Mouse (Mus musculus) cerebellum, postnatal 4 days (tissue): ENCODE data around the gene Arhgef40.
"Not testable (repeated sequence)": the region's sequence is repeated elsewhere in the genome, so short reads cannot be mapped to it uniquely, and the experiment has no call there.

Source experiments
- DNase-seq, 2 experiments: peaks; one replicate each; pipeline ENCODE4 v3.0.0; 2022; ENCODE audit warnings: low spot score in 2 of 2, mixed read lengths in 1 of 2

Arhgef40 gene

GRCm38 (mm10) chr14:52018248-52019050 is 33.9 kb downstream of the Arhgef40 start:
- no peak for DNase-seq

DNA sequence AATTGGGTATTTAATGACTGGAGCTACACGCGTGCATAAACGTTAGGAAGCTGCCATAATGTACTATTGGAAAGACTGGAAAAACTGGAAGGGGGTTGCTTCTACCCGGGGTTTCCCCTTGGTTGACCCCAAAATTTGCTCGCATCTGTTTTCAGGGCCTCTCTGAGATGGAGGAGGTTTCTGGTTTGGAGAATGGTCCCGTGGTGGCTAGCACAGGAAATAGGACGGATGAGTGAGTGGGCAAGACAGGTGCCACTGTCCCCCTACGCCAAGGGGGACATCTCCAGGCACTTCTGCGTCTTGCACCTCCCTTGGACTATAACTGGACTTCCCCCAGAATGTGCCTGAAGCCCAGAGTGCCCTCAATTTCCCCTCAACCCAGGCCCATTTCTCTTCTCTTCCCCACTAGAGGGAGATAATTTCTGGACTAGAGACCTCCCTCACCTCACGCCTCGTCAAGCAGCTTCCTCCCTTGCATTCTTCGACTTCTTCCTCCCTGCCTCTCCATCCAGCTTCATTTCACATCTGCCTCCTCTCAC is 34.6 kb downstream of the Arhgef40 start:
- no peak for DNase-seq

- DNase-seq, result peak; percentile 96
Measured at GRCm38 (mm10) chr14:52019590-52020340, 35.2 kb downstream of the Arhgef40 start.

DNA sequence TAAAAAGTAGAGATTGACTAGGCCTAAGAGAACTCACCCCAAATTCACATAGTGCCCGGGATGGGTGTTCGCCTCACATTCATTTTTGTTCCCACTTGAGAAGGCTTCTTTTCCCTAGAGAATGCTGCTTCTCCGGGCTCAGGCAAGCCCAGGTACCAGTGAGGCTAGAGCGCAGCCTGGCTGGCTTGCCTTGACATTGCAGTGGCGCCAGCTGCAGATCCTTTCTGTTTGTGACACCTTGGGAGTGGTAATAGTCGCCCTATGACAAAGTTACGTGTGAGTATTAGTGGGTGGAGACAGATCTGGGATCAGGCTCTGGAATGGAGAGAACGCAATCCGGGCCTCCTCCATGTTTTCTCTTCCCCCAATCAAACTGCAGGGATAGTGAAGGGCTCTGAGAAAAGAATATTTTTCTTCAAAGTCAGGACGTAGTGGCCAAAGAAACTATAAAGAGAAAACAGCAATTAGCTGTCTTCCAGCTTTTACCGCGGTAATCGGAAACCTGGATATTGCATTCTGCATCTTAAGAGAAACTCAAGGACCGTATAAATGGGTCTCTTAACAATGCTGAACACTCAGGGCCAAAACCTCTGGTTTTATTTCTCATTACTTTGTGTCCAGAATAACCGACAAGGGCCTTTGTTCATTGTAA is 36.1 kb downstream of the Arhgef40 start, which contains the start of gene Zfp219:
TSS of gene Zfp219 (minus strand) at position 248 of the 652 bp plus-strand sequence.
- DNase-seq, result peak in 1 of 2 experiments; percentile 56

- DNase-seq, result no peak
Measured at GRCm38 (mm10) chr14:52021138-52021529, 36.6 kb downstream of the Arhgef40 start.

DNA sequence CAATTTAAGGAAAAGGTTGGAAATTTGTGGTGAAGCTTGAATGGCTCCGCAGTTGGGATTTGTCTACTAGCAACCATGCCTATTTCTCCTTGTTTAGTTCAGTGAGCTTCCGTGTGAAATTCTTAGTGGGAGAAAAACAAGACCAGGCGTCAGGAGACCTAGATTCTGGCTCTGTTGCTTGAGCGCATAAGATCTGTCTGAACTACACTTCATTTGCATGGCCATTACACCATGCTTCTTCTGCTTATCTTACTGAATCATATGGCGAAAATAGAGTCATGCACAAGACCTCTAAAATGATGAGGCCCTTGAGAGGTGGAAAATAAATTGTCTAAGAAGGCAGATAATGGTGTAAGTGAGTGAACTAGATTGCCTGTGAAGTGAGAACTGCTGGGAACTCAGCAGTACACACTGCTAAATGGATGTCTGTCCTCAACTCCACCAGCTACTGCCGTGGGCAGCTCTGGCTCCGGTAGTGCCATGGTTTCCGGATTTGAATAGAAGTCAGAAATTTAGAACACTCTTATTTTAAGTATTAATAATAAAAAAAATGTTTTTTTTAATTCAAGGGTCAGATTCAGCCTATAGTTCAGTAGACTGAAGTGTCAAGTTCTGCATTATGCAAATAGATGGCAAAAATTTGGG is 37.2 kb downstream of the Arhgef40 start:
- no peak for DNase-seq

DNA sequence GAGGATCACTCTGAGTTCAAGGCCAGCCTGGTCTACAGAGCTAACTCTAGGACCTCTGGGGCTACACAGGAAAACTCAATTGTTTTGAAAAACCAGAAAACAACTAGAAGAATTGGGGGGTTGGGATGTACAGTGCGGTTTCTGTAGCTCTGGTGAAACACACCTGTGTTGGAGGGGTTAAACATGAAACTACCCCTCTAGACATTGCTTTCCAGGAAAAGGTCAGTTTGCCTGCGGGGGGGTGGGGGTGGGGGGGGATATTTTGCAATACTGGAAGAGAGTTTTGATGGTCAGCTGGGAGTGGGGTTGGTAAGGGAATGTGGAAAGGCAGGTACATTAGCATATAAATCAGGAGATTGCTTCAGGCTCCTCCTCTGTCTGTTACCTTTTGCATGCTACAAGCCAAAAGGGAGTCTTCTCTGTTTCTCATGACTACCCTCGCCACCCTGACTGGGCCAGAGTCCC is 37.8 kb downstream of the Arhgef40 start:
- DNase-seq, result no peak

DNA sequence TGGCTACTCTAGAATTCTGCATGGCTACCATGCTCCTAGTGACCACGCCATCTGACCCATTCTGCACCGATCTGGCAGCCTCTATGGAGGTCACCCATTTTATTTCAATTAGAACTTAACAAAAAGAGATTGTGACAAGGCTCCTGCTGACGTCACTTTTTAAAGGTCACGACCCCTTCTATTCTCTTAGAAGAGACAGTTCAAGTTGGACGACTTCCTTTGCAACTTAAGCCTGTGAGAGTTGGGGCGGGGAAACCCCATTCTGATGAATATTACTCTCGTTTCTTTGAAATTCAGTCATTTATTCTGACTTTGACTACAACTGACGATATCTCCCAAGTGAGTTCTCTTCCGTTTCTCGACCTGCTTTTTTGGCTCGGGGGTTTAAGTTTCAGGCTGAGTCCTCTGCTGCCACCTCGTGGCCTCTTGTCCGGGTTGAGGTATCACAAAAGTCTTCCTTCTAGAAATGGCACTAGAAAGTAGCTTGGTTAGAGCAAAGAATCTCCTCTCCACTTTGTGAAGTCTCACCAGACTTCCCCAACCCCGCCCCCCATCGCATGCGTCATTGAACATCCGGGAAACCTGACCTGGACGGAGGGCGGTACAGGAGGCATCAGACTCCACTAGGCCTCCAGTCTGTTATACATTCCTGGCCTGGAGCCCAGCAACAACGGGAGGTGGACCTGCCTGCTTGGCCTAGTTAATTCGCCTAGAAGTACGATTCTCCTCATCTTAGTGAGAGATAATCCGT is 38.4 kb downstream of the Arhgef40 start:
- peak; percentile 81 to 90 for DNase-seq

DNA sequence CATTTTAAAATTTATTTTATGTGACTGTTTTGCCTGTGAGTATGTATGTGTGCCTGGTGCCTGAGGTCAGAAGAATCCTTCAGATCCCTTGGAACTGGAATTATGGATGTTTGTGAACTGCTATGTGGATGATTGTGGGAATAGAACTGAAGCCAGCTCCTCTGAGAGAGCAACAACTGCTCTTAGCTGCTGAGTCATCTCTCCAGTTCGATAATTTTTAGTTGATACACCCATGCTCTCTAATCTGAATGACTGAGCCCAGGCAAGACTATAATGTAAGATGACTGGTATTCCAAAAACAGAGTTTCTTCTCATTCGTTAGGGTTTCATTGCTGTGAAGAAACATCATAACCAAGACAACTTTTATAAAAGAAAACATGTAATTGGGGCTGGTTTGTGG is 39.6 kb downstream of the Arhgef40 start:
- no peak for DNase-seq

GRCm38 (mm10) chr14:52026342-52026741 is 41.8 kb downstream of the Arhgef40 start:
- DNase-seq, result no peak

GRCm38 (mm10) chr14:52035926-52036325 is 51.4 kb downstream of the Arhgef40 start:
- no peak for DNase-seq

DNA sequence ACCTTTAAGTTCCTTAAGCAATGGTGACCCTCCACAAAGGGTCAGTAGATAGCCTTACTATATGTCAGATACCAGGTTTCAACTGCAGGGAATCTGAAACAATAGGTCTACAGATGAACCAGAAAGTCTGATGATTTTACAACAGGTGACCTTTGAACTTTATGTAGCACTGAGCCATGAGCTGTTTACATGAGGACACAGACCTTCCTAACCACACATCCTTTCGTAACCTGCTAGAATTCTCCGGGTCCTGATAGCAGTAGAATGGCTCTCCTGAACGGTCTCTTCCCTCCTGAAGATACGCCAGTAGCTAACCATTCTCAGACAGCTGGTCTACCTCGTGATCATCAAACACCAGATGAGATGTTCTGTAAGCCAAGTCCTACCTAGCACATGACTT is 54.8 kb downstream of the Arhgef40 start:
- no peak for DNase-seq

DNA sequence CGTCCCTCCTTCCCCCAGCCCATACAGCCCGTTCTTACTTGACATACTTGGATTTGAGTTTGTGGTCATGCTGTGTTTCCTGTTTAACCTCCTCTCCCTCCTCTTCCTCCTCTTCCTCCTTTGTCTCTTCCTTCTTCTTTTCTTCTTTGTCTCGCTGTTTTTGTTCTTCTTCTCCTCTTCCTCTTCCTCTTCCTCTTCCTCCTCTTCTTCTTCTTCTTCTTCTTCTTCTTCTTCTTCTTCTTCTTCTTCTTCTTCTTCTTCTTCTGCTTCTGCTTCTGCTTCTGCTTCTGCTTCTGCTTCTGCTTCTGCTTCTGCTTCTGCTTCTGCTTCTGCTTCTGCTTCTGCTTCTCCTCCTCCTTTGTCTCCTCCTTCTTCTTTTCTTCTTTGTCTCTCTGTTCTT is 57.8 kb downstream of the Arhgef40 start, which contains the start of gene Olfr221:
TSS of gene Olfr221 (minus strand) at position 101 of the 400 bp plus-strand sequence.
- DNase-seq, result not testable (repeated sequence)

DNA sequence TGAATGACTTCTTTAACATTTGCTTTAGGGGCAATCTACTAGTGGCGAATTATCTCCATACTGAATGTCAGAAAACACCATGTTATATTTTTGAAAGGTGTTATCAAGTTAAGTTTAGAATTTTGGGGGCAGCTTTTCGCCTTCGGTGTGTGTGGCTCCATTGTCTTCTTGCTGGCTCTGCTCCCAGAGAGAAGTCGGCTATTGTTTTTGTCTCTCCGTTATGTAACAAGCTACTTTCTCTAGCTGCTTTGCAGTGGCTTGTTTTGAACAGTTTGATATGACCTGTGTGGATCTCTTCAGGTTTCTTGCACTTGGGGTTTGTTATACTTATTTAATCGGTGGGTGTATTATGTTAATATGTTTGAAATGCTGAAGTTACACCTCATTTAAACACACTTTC is 58.9 kb downstream of the Arhgef40 start:
- no peak for DNase-seq

- peak in 1 of 2 experiments; percentile 22 for DNase-seq
Measured at GRCm38 (mm10) chr14:52044901-52045678, 60.6 kb downstream of the Arhgef40 start.

DNA sequence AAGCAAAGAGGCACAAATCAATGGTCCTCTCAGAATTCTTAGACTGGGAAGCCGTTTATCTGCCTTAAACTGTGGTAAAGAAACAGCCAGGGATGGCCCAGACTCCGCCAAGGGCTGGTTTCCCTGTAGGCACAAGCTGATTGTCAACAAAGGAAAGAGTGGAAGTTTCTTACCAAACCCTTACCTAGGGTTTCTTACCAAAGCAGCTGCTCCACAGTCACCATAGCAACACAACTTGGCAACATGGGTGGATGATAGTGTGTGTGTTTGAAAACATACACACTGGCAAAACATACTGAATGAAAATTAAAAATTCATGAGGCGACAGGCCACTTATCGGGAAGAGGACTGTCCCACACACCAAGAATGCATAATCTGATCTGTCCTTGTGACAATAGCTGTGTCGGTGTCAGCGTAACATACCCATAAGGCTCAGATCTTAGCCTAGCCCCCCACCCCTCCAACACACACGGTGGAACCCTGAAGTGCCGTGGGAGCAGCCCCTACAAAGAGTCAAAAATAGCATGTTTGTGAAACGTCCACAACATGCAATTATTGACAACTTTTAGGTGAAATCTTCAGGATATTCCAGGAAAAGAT is 61.5 kb downstream of the Arhgef40 start:
- DNase-seq, result no peak

DNA sequence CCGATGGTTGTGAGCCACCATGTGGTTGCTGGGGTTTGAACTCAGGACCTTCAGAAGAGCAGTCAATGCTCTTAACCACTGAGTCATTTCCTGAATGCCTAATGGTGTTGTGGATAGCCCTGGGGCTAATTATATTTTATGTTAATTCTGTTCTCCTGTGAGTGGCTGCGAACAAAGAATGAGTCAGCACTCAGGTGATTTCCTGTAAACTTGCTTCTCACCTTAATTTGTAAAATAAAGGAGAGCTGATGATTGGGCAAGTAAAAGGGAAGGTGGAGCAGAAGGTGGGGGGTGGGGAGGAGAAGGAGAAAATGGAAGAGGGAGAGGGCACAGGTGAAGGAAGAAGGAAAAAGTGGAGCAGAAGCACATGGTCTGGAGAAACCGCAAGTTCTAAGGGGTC is 68.2 kb downstream of the Arhgef40 start:
- not testable (repeated sequence) for DNase-seq
